Mouse (Mus musculus) CH12.LX (cell line): ENCODE data around the gene S1pr3. TPM values are rescaled to one million over a fixed set of nuclear protein-coding genes. Genes with fewer than 3 reads are reported as not detected.

ENCODE experiments used
- DNase-seq: peaks from one replicate; pipeline ENCODE4 v3.0.0-alpha.2; 2013; ENCODE audit errors: extremely low read depth
- H3K27ac ChIP-seq: 2 replicates; pipeline ENCODE4 v1.5.1; 2012; ENCODE audit warnings: low read depth, mild to moderate bottlenecking, control low read depth, moderate library complexity; ENCODE audit not compliant: insufficient read depth
- H3K27me3 ChIP-seq: replicated peaks from 2 replicates; pipeline ENCODE3; 2012; ENCODE audit warnings: inconsistent platforms
- H3K36me3 ChIP-seq, 2 experiments: replicated peaks in 1 of 2; 2 replicates each; pipeline versions ENCODE3 to v1.6.1; 2012; ENCODE audit warnings: inconsistent platforms in 1 of 2, low read length in 1 of 2, mild to moderate bottlenecking in 1 of 2, mixed read lengths in 1 of 2, moderate library complexity in 1 of 2; ENCODE audit not compliant: control insufficient read depth in 1 of 2, insufficient read depth in 1 of 2
- H3K4me1 ChIP-seq, 2 experiments: 2 replicates each; pipeline ENCODE4 v1.6.1; 2012; ENCODE audit warnings: inconsistent platforms in 1 of 2, moderate library complexity in 1 of 2; ENCODE audit not compliant: insufficient read depth in 2 of 2, control insufficient read depth in 1 of 2
- H3K4me2 ChIP-seq: 2 replicates; pipeline ENCODE4 v1.6.1; 2012; ENCODE audit warnings: low read depth, mild to moderate bottlenecking, control low read depth; ENCODE audit not compliant: poor library complexity, insufficient read depth, severe bottlenecking
- H3K4me3 ChIP-seq, 3 experiments: fragments of 150-350 bp in 1 of 3; sonication (generic) in 1 of 3; replicated peaks in 1 of 3; 2 replicates each; pipeline versions ENCODE3 to v1.5.1; 2011 to 2012; ENCODE audit warnings: low read depth in 2 of 3, low read length in 2 of 3, mild to moderate bottlenecking in 2 of 3, moderate library complexity in 2 of 3, control low read depth in 1 of 3, improper control_type of control experiment in 1 of 3, inconsistent platforms in 1 of 3, mixed read lengths in 1 of 3; ENCODE audit not compliant: poor library complexity in 1 of 3
- H3K79me2 ChIP-seq: replicated peaks from 2 replicates; pipeline ENCODE4 v1.6.1; 2012; ENCODE audit warnings: mild to moderate bottlenecking, moderate library complexity; ENCODE audit not compliant: control insufficient read depth, poor library complexity, insufficient read depth, severe bottlenecking; ENCODE audit errors: extremely low read depth
- H3K9ac ChIP-seq: 2 replicates; pipeline ENCODE4 v1.6.1; 2012; ENCODE audit warnings: low read depth, mild to moderate bottlenecking, control low read depth, moderate library complexity; ENCODE audit not compliant: insufficient read depth
- H3K9me3 ChIP-seq: replicated peaks from 2 replicates; pipeline ENCODE3; 2012; ENCODE audit warnings: low read length, inconsistent platforms, mixed read lengths
- BHLHE40 ChIP-seq: IDR thresholded peaks from 2 replicates; pipeline ENCODE4 v1.6.1; 2011; ENCODE audit warnings: mild to moderate bottlenecking, low read depth, low read length, improper control_type of control experiment
- CHD1 ChIP-seq: IDR thresholded peaks from 2 replicates; pipeline ENCODE4 v1.6.1; 2012; ENCODE audit warnings: low read depth, low read length, improper control_type of control experiment, inconsistent platforms
- CHD2 ChIP-seq: IDR thresholded peaks from 2 replicates; pipeline ENCODE4 v1.6.1; 2011; ENCODE audit warnings: low read length, improper control_type of control experiment
- CTCF ChIP-seq, 2 experiments: IDR thresholded peaks in 1 of 2; conservative IDR thresholded peaks in 1 of 2; 2 replicates each; pipeline ENCODE4 v1.5.1; 2011 to 2012; ENCODE audit warnings: low read depth in 2 of 2, low read length in 2 of 2, improper control_type of control experiment in 1 of 2, inconsistent platforms in 1 of 2, mild to moderate bottlenecking in 1 of 2, moderate library complexity in 1 of 2
- ELF1 ChIP-seq: IDR thresholded peaks from 2 replicates; pipeline ENCODE4 v1.6.1; 2014; ENCODE audit warnings: low read depth, mild to moderate bottlenecking, inconsistent platforms, low read length, improper control_type of control experiment
- ETS1 ChIP-seq: conservative IDR thresholded peaks from 2 replicates; pipeline ENCODE4 v1.6.1; 2012; ENCODE audit warnings: low read depth, mild to moderate bottlenecking, inconsistent platforms, low read length, improper control_type of control experiment, moderate library complexity
- GABPA ChIP-seq: IDR thresholded peaks from 2 replicates; pipeline ENCODE4 v1.6.1; 2012; ENCODE audit warnings: low read depth, low read length, improper control_type of control experiment, inconsistent platforms; ENCODE audit not compliant: insufficient replicate concordance
- IRF4 ChIP-seq: IDR thresholded peaks from 2 replicates; pipeline ENCODE4 v1.6.1; 2014; ENCODE audit warnings: low read depth, mild to moderate bottlenecking, inconsistent platforms, low read length, improper control_type of control experiment
- JUN ChIP-seq: IDR thresholded peaks from 2 replicates; pipeline ENCODE4 v1.6.1; 2011; ENCODE audit warnings: low read depth, mild to moderate bottlenecking, low read length, improper control_type of control experiment, moderate library complexity; ENCODE audit not compliant: insufficient read depth
- JUND ChIP-seq: conservative IDR thresholded peaks from 2 replicates; pipeline ENCODE4 v1.6.1; 2011; ENCODE audit warnings: low read depth, low read length, improper control_type of control experiment
- KAT2A ChIP-seq: IDR thresholded peaks from 2 replicates; pipeline ENCODE4 v1.6.1; 2012; ENCODE audit warnings: low read length, improper control_type of control experiment, inconsistent platforms; ENCODE audit not compliant: insufficient replicate concordance
- MAFK ChIP-seq: IDR thresholded peaks from 2 replicates; pipeline ENCODE4 v1.6.1; 2011; ENCODE audit warnings: low read length, improper control_type of control experiment; ENCODE audit not compliant: insufficient replicate concordance
- MAX ChIP-seq: IDR thresholded peaks from 2 replicates; pipeline ENCODE4 v1.6.1; 2011; ENCODE audit warnings: low read length, improper control_type of control experiment
- MAZ ChIP-seq: IDR thresholded peaks from 2 replicates; pipeline ENCODE4 v1.6.1; 2012; ENCODE audit warnings: low read depth, mild to moderate bottlenecking, inconsistent platforms, low read length, improper control_type of control experiment, moderate library complexity
- MEF2A ChIP-seq: IDR thresholded peaks from 2 replicates; pipeline ENCODE4 v1.6.1; 2014; ENCODE audit warnings: low read depth, mild to moderate bottlenecking, inconsistent platforms, low read length, improper control_type of control experiment, borderline replicate concordance
- MXI1 ChIP-seq: IDR thresholded peaks from 2 replicates; pipeline ENCODE4 v1.6.1; 2011; ENCODE audit warnings: mild to moderate bottlenecking, low read depth, low read length, improper control_type of control experiment
- NRF1 ChIP-seq: IDR thresholded peaks from 2 replicates; pipeline ENCODE4 v1.6.1; 2014; ENCODE audit warnings: low read depth, mild to moderate bottlenecking, inconsistent platforms, low read length, improper control_type of control experiment, moderate library complexity
- PAX5 ChIP-seq: IDR thresholded peaks from 2 replicates; pipeline ENCODE4 v1.6.1; 2012; ENCODE audit warnings: low read length, inconsistent platforms, mixed read lengths
- POLR2A ChIP-seq: IDR thresholded peaks from 2 replicates; pipeline ENCODE4 v1.6.1; 2011; ENCODE audit warnings: low read depth, mild to moderate bottlenecking, improper control_type of control experiment, low read length
- RAD21 ChIP-seq: IDR thresholded peaks from 2 replicates; pipeline ENCODE4 v1.6.1; 2011; ENCODE audit warnings: low read depth, mild to moderate bottlenecking, low read length, improper control_type of control experiment, moderate library complexity
- RCOR1 ChIP-seq: conservative IDR thresholded peaks from 2 replicates; pipeline ENCODE4 v1.6.1; 2012; ENCODE audit warnings: low read depth, mild to moderate bottlenecking, inconsistent platforms, low read length, improper control_type of control experiment
- TBP ChIP-seq: conservative IDR thresholded peaks from 2 replicates; pipeline ENCODE4 v1.6.1; 2011; ENCODE audit warnings: low read depth, low read length, improper control_type of control experiment
- TCF12 ChIP-seq: IDR thresholded peaks from 2 replicates; pipeline ENCODE4 v1.6.1; 2014; ENCODE audit warnings: low read depth, mild to moderate bottlenecking, inconsistent platforms, low read length, improper control_type of control experiment
- UBTF ChIP-seq: IDR thresholded peaks from 2 replicates; pipeline ENCODE4 v1.6.1; 2012; ENCODE audit warnings: low read depth, mild to moderate bottlenecking, inconsistent platforms, low read length, improper control_type of control experiment, moderate library complexity
- ZKSCAN1 ChIP-seq: IDR thresholded peaks from 2 replicates; pipeline ENCODE4 v1.6.1; 2012; ENCODE audit warnings: low read depth, inconsistent platforms, low read length, improper control_type of control experiment, borderline replicate concordance
- dilution Hi-C: fragments of 300-500 bp; cut with MboI; formaldehyde crosslinking; loops from 2 replicates; pipeline ENCODE4 v1.14.3; 2020; ENCODE audit warnings: low sequenced_read_pairs; ENCODE audit not compliant: extremely low pct_unique_long_range_greater_than_20kb, extremely low pct_ligation_motif_present
- in situ Hi-C: fragments of 300-500 bp; cut with MboI; formaldehyde crosslinking; loops from 3 replicates; pipeline ENCODE4 v1.14.3; 2019; ENCODE audit warnings: low sequenced_read_pairs, low pct_ligation_motif_present, low pct_unique_long_range_greater_than_20kb, mixed read lengths
- polyA plus RNA-seq: library from polyadenylated mRNA; unstranded; fragments of >175 nt; gene quantifications from 2 replicates; pipeline ENCODE4 v1.2.1, GENCODE M21; 2012; ENCODE audit warnings: low read depth; ENCODE audit not compliant: insufficient read length
- total RNA-seq, 2 experiments: library from RNA; depleted of rRNA; stranded (reverse); fragments of 300-350 nt in 1 of 2; fragments of >200 nt in 1 of 2; gene quantifications; 2 replicates each; pipeline ENCODE4 v1.2.3; 2012 to 2014

Gene S1pr3
- total and polyA plus RNA-seq, 3 experiments: 7.5 to 33.4 (median 8.6) TPM

DNA sequence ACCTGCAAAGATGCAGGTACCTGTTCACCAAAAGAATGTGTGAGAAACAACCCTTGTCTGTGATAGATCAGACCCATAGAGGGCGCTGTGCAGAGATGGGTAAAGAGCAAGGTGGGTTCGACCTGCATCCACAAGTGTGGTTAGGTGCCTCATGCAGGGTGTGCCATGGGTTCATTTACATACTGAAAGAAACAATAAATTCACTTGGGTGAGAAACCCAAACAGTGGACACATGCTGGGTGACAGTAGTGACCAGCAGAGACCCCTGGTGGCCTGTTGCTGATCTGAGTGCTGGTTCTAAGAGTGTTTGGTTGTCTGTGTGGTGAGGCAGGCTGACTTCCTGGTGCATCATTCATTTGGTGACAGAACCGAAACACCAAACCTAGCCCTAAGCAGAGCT, 5.0 kb downstream of the S1pr3 start (continued):
- TF ChIP-seq PAX5: no peak
- TF ChIP-seq TBP: no peak
- TF ChIP-seq MAFK: no peak
- no peak for TF ChIP-seq KAT2A
- TF ChIP-seq MXI1: no peak
- no peak for TF ChIP-seq ZKSCAN1
- TF ChIP-seq ELF1: peak; percentile 74
- no peak for TF ChIP-seq JUN

DNA sequence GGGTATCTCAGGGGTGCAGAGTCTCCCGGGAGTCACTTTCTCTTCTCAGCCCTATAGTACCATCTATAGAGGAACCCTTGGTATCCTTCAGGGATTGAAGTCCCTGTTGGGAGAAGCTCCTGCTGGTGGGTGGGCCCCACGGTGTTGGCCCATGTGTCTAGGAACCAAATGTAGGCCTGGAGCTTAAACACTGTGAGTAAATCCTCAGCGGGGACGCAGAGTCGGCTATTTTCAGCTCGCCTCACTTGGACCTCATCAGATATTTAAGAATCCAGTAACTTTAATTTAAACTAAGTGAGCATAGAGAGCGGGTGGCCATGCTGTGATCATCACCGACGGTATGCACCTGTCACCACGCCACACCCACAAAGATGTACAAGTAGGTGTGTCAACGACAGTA, 8.3 kb downstream of the S1pr3 start:
- TF ChIP-seq CTCF (conservative IDR thresholded peaks at IDR 0.05 in 1 of 2, IDR thresholded peaks at IDR 0.05 in 1 of 2; ENCODE audit: low read depth in 2 of 2, low read length in 2 of 2) (no peak), MAZ (no peak), POLR2A (no peak), RCOR1 (no peak), TBP (no peak), RAD21 (no peak), ETS1 (no peak), CHD1 (no peak), ELF1 (no peak), TCF12 (no peak), MAFK (no peak), IRF4 (no peak), JUND (no peak), GABPA (no peak), CHD2 (no peak), UBTF (no peak), NRF1 (no peak), MAX (no peak), MEF2A (no peak), BHLHE40 (no peak)
- H3K27me3 ChIP-seq: no peaks in the 10 kb centered on the region
- H3K4me2 ChIP-seq: no peak overlapping the region
- peaks cover 19 to 55% of the 10 kb centered on the region in 2 experiments for H3K4me1 ChIP-seq
- H3K9me3 ChIP-seq: peaks cover 17% of the 10 kb centered on the region
- H3K4me3 ChIP-seq: no peak overlapping the region
- no peak overlapping the region for H3K27ac ChIP-seq
- in situ Hi-C loops: loop anchor here (10.0 kb wide), 1 partner anchor 142 kb away; no protein-coding TSS in a partner anchor
- no peak overlapping the region for H3K9ac ChIP-seq
- DNase-seq: no peak
- dilution Hi-C loops: no loop called here
- H3K79me2 ChIP-seq: peaks cover 9% of the 10 kb centered on the region; the same call in 1 of the 2 replicates
- peaks cover 35 to 95% of the 10 kb centered on the region in 2 experiments for H3K36me3 ChIP-seq
